Mouse (Mus musculus) NIH3T3 (cell line): ENCODE measurements at regions not wholly inside any gene's neighbourhood (a gene's known extent, or its start where the extent isn't known, plus 50 kb on each side); places are given as distances from the start of the nearest gene placed in this dataset.

Source experiments
- DNase-seq: peaks from one replicate; pipeline ENCODE4 v3.0.0-alpha.2; 2012; ENCODE audit warnings: low read depth

- no peak for DNase-seq
Observed at GRCm38 (mm10) chr13:48316747-48317146, 55.7 kb downstream of the Id4 start.

GRCm38 (mm10) chr13:48317457-48317856, 56.4 kb downstream of the Id4 start:
- no peak for DNase-seq

GRCm38 (mm10) chr13:48319001-48319400, 58.0 kb downstream of the Id4 start:
- DNase-seq = no peak

- DNase-seq = peak; percentile 5
Observed at GRCm38 (mm10) chr13:48324290-48324718, 63.3 kb downstream of the Id4 start.

GRCm38 (mm10) chr13:48330619-48331018, 69.6 kb downstream of the Id4 start:
- DNase-seq = no peak

GRCm38 (mm10) chr13:48336135-48336534, 75.1 kb downstream of the Id4 start:
- no peak for DNase-seq

- no peak for DNase-seq
Observed at GRCm38 (mm10) chr13:48336602-48337001, 75.6 kb downstream of the Id4 start.

- DNase-seq = peak; percentile 17
Observed at GRCm38 (mm10) chr13:48338561-48338960, 77.5 kb downstream of the Id4 start.

- no peak for DNase-seq
Observed at GRCm38 (mm10) chr13:48350124-48350523, 89.1 kb downstream of the Id4 start.

- DNase-seq = no peak
Observed at GRCm38 (mm10) chr13:48350955-48351354, 89.9 kb downstream of the Id4 start.

GRCm38 (mm10) chr13:48357118-48357517, 96.1 kb downstream of the Id4 start:
- DNase-seq = no peak

GRCm38 (mm10) chr13:48357640-48358039, 96.6 kb downstream of the Id4 start:
- DNase-seq = no peak

GRCm38 (mm10) chr13:48371060-48371459, 110.0 kb downstream of the Id4 start:
- no peak for DNase-seq

GRCm38 (mm10) chr13:48376405-48376804, 115.4 kb downstream of the Id4 start:
- DNase-seq = no peak

GRCm38 (mm10) chr13:48383580-48384445, 122.8 kb downstream of the Id4 start:
- no peak for DNase-seq

- DNase-seq = no peak
Observed at GRCm38 (mm10) chr13:48384901-48385300, 123.9 kb downstream of the Id4 start.

- no peak for DNase-seq
Observed at GRCm38 (mm10) chr13:48391126-48391525, 122.1 kb downstream of the Zfp169 start.

GRCm38 (mm10) chr13:48397761-48398160, 115.5 kb downstream of the Zfp169 start:
- DNase-seq = peak; percentile 4

- DNase-seq = no peak
Observed at GRCm38 (mm10) chr13:48398617-48399016, 114.6 kb downstream of the Zfp169 start.

GRCm38 (mm10) chr13:48402316-48402715, 110.9 kb downstream of the Zfp169 start:
- peak; percentile 45 for DNase-seq

- no peak for DNase-seq
Observed at GRCm38 (mm10) chr13:48422438-48423329, 90.6 kb downstream of the Zfp169 start.

GRCm38 (mm10) chr13:48426816-48427215, 86.4 kb downstream of the Zfp169 start:
- no peak for DNase-seq
